Mouse (Mus musculus): Measurements from ENCODE around the gene Gm5901. TPM values are rescaled to one million over a fixed set of nuclear protein-coding genes. Genes with fewer than 3 reads are reported as not detected.
A peak's percentile ranks its signal among the peaks of the same experiment; 100 is the strongest.
"Not testable (repeated sequence)": the region's sequence is repeated elsewhere in the genome, so short reads cannot be mapped to it uniquely, and the experiment has no call there.

Gene Gm5901
- polyA plus RNA-seq, 2 experiments, result not detected

DNA sequence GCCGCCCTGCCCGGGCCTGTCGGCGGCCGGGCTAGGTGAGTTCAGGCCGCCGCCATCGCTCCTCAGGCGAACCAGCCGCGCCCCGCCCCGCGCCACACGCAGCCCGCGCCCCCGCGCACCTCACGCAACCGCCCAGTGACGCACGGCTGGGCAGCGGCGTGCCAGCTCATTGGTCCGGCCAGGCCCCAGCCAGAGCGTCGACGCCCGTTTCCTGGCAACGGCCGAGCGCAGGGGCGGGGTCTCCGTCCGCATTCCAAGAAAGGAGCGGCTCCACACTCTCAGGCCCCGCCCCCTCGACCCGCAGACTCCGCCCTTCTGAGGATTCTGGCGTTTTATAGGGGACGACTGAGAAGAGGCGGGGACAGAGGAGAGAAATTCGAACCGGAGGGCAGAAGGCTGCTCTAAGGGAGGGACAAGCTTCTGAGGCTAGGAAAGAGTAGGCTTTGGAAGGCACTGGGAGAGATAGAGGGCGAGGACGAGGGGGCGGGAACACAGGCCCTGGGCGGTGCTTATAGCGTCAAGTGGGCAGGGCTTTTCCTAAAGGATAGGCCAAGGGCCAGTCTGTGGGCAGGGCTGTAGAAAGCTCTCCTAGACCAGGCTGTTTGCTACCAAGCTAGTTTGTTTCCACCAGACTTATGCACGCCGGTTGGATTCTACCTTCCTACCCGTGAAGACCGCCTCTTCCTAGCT is 25.2 kb downstream of the Gm5901 start, which contains the start of gene Fam160a2:
Fam160a2 (minus strand) TSS at position 120 of the 690 bp plus-strand sequence.
- Histone ChIP-seq H3K9me3 (ENCODE audit: control insufficient read depth, low read length) (no peaks in the 10 kb centered on the region), H3K4me3 (ENCODE audit: insufficient read depth in 1 of 2, low read depth in 2 of 2, low read length in 2 of 2) (peak within 1 kb of the TSS; percentile 83 to 91), H3K27ac (peak within 1 kb of the TSS; percentile 86), H3K27me3 (ENCODE audit: control insufficient read depth, insufficient read depth, low read length) (no peaks in the 10 kb centered on the region), H3K36me3 (replicated peaks; ENCODE audit: control insufficient read depth, insufficient read depth, low read depth) (no peaks in the 10 kb centered on the region), H3K4me1 (replicated peaks; ENCODE audit: control insufficient read depth in 2 of 2, insufficient read depth in 2 of 2, low read length in 1 of 2) (peaks cover 11% of the 10 kb centered on the region in 2 experiments), H3K4me2 (ENCODE audit: low read depth) (peak within 1 kb of the TSS; percentile 95), H3K9ac (replicated peaks) (peak within 1 kb of the TSS; percentile 88)
- TF ChIP-seq CTCF (IDR thresholded peaks at IDR 0.05; ENCODE audit: low read depth) (no peak), EP300 (IDR thresholded peaks at IDR 0.05; ENCODE audit: low read depth) (no peak)
- under 1% methylated on average over 55 of the region's 55 CpGs for WGBS (ENCODE audit: insufficient replicate concordance)
- ATAC-seq (ENCODE audit: insufficient read depth) (peak; percentile 95), DNase-seq (ENCODE audit: low read depth in 3 of 3, low spot score in 3 of 3) (peak; percentile 97 to 99 (median 97))

DNA sequence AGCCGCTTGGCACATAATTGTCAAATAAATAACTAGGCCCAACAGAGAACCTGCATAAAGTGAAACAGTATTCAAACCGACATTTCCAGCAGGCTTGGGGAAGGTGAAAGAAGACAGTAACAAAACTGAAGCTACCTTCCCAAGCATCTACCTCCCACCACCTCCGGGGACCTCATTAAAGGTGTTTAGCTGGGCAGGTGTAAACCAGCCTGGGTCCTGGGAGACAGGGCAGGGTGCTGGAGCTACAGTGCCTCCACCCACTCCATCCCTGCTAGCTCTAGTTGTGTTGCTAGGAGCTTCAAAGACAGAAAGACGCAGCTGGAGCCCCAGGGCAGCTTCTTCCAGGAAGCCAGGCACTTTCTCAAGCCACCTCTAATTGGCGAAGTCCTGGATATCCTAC is 29.4 kb downstream of the Gm5901 start, which contains the start of gene Cnga4:
Cnga4 (plus strand) TSS at position 301 of the 400 bp plus-strand sequence.
- Histone ChIP-seq H3K4me3 (ENCODE audit: insufficient read depth in 1 of 2, low read depth in 2 of 2, low read length in 2 of 2) (no peak within 1 kb of the TSS), H3K4me1 (replicated peaks; ENCODE audit: control insufficient read depth in 2 of 2, insufficient read depth in 2 of 2, low read length in 1 of 2) (peaks cover 5 to 8% of the 10 kb centered on the region in 2 experiments; a peak in 3 of 4 replicates), H3K27me3 (ENCODE audit: control insufficient read depth, insufficient read depth, low read length) (no peaks in the 10 kb centered on the region), H3K4me2 (ENCODE audit: low read depth) (no peak within 1 kb of the TSS), H3K9me3 (ENCODE audit: control insufficient read depth, low read length) (no peaks in the 10 kb centered on the region), H3K9ac (replicated peaks) (no peak within 1 kb of the TSS), H3K36me3 (replicated peaks; ENCODE audit: control insufficient read depth, insufficient read depth, low read depth) (no peaks in the 10 kb centered on the region), H3K27ac (no peak within 1 kb of the TSS)
- no peak for DNase-seq (ENCODE audit: low read depth in 3 of 3, low spot score in 3 of 3)
- ATAC-seq (ENCODE audit: insufficient read depth), result no peak
- WGBS (ENCODE audit: insufficient replicate concordance), result 62% methylated on average over 5 of the region's 5 CpGs
- TF ChIP-seq CTCF (IDR thresholded peaks at IDR 0.05; ENCODE audit: low read depth) (no peak), EP300 (IDR thresholded peaks at IDR 0.05; ENCODE audit: low read depth) (no peak)

DNA sequence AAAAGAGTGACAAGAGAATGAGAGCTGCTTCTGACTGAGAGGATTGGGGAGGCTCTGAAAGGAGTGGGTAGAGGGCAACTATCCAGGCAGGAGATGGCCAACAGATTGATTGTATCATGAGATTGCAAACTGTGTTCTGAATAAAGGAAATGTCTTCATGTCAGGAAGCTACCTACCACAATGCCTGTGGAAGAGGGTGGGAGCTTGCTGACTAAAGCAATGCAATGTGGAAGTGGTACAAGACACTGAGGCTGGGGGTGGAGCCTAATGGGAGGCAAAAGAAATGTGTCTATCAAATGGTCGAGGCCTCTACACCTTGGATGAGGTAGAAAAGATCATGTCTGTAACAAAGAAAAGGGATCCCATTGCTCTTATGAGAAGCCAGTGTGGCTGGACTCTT is 31.5 kb downstream of the Gm5901 start:
- TF ChIP-seq EP300 (IDR thresholded peaks at IDR 0.05; ENCODE audit: low read depth) (no peak), CTCF (IDR thresholded peaks at IDR 0.05; ENCODE audit: low read depth) (no peak)
- Histone ChIP-seq H3K9me3 (ENCODE audit: control insufficient read depth, low read length) (no peaks in the 10 kb centered on the region), H3K4me2 (ENCODE audit: low read depth) (no peak overlapping the region), H3K27ac (no peak overlapping the region), H3K9ac (replicated peaks) (no peak overlapping the region), H3K36me3 (replicated peaks; ENCODE audit: control insufficient read depth, insufficient read depth, low read depth) (no peaks in the 10 kb centered on the region), H3K27me3 (ENCODE audit: control insufficient read depth, insufficient read depth, low read length) (no peaks in the 10 kb centered on the region), H3K4me3 (ENCODE audit: insufficient read depth in 1 of 2, low read depth in 2 of 2, low read length in 2 of 2) (no peak overlapping the region), H3K4me1 (replicated peaks; ENCODE audit: control insufficient read depth in 2 of 2, insufficient read depth in 2 of 2, low read length in 1 of 2) (no peaks in the 10 kb centered on the region)
- WGBS (ENCODE audit: insufficient replicate concordance), result 47% methylated on average over 1 of the region's 1 CpGs
- ATAC-seq (ENCODE audit: insufficient read depth) (no peak), DNase-seq (ENCODE audit: low read depth in 3 of 3, low spot score in 3 of 3) (no peak)

DNA sequence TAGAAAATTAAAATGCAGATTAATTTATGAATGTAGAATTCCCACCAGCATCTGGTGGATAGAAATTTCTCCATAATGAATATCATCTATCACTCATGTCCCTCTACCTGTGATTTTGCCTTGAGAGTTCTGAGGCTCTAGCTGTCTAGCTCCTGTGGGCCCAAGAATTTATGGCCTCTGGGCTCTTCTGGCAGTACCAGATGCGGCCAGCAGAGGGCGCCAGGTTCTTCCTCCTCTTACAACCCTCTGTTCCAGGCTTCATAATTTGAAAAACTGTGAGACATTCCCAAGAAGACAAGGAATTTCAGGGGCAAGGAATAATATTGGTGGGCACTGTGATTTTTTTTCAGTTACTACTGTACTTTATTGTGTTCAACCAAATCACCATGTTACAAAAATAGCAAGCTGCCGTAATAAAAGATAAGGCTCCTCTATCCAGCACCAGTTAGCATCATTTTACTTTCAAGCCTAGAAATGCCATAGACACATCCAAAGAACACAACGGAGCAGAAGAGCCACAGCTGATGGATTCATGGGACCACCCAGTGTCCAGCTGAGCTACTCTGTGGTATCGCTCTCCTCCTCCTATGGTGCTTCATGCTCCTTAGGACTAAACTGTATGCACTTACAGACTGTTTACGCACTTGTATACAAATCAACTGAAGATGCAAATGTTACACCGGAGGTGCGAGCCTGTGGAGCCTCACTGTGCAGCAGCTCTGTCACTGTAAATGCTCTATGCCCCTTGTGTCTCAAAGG is 37.2 kb downstream of the Gm5901 start:
- not testable (repeated sequence) for H3K4me3 ChIP-seq (ENCODE audit: insufficient read depth in 1 of 2, low read depth in 2 of 2, low read length in 2 of 2); H3K4me1 ChIP-seq (replicated peaks; ENCODE audit: control insufficient read depth in 2 of 2, insufficient read depth in 2 of 2, low read length in 1 of 2); H3K9me3 ChIP-seq (ENCODE audit: control insufficient read depth, low read length); H3K27ac ChIP-seq; H3K4me2 ChIP-seq (ENCODE audit: low read depth); ATAC-seq (ENCODE audit: insufficient read depth); H3K27me3 ChIP-seq (ENCODE audit: control insufficient read depth, insufficient read depth, low read length); H3K9ac ChIP-seq (replicated peaks); H3K36me3 ChIP-seq (replicated peaks; ENCODE audit: control insufficient read depth, insufficient read depth, low read depth)
- peak; percentile 92 for TF ChIP-seq CTCF (IDR thresholded peaks at IDR 0.05; ENCODE audit: low read depth)
- 46% methylated on average over 8 of the region's 8 CpGs for WGBS (ENCODE audit: insufficient replicate concordance)
- peak; percentile 11 to 26 (median 26) for DNase-seq (ENCODE audit: low read depth in 3 of 3, low spot score in 3 of 3)

DNA sequence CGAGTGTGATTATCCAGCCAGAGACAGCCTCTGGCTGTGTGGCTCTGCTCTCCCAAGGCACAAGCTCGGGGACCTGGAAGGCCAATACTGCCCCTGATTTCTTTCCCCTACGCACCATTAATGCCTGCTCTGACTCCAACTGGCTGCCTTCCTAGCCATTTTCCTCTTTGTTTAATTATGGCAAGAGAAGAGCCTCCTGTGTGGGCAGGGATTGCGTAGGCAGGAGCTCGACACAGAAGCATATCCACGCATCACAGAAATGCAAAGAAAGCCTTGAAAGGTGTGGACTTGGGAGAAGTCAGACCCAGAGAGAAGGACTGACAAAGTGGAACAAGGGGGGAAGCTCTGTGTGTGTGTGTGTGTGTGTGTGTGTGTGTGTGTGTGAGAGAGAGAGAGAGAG is 39.5 kb downstream of the Gm5901 start:
- no peaks in the 10 kb centered on the region for H3K36me3 ChIP-seq (replicated peaks; ENCODE audit: control insufficient read depth, insufficient read depth, low read depth)
- 41% methylated on average over 6 of the region's 6 CpGs for WGBS (ENCODE audit: insufficient replicate concordance)
- no peak overlapping the region for H3K9ac ChIP-seq (replicated peaks)
- no peak overlapping the region for H3K27ac ChIP-seq
- TF ChIP-seq CTCF (IDR thresholded peaks at IDR 0.05; ENCODE audit: low read depth), result no peak
- H3K4me1 ChIP-seq (replicated peaks; ENCODE audit: control insufficient read depth in 2 of 2, insufficient read depth in 2 of 2, low read length in 1 of 2), result no peaks in the 10 kb centered on the region
- no peak for ATAC-seq (ENCODE audit: insufficient read depth)
- no peak overlapping the region for H3K4me2 ChIP-seq (ENCODE audit: low read depth)
- no peak overlapping the region for H3K4me3 ChIP-seq (ENCODE audit: insufficient read depth in 1 of 2, low read depth in 2 of 2, low read length in 2 of 2)
- H3K9me3 ChIP-seq (ENCODE audit: control insufficient read depth, low read length), result no peaks in the 10 kb centered on the region
- no peak for DNase-seq (ENCODE audit: low read depth in 3 of 3, low spot score in 3 of 3)
- H3K27me3 ChIP-seq (ENCODE audit: control insufficient read depth, insufficient read depth, low read length), result no peaks in the 10 kb centered on the region
